Mouse (Mus musculus) c-Kit-positive CD71-positive TER-119-negative erythroid progenitor cells, embryonic 14.5 days (primary cell): ENCODE data around the gene Zfp184.

Experiments
- DNase-seq: peaks from one replicate; pipeline ENCODE4 v3.0.0-alpha.2; 2013; ENCODE audit warnings: low read depth

Zfp184 gene

GRCm38 (mm10) chr13:21920681-21921233 is 24.1 kb upstream of the Zfp184 start:
- no peak for DNase-seq

DNA sequence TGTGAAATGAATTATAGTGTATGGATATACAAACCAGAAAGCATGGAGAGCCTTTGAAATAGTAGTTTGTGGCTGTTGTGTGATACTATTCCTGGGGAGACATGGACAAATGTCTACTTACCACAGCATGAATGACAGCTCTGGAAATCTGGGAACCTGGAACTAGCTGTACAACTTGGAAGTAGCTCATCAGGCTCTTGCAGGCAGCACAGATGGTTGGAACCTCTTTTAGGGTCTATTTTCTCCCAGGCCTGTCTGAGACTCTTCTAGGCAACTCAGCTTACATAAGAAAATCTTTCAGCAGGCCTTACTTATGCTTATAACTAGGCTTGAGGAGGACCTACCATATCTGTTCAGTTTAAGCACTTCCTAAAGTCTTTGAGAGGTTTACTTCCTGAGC is 21.5 kb upstream of the Zfp184 start:
- no peak for DNase-seq

GRCm38 (mm10) chr13:21924734-21925335 is 20.1 kb upstream of the Zfp184 start:
- DNase-seq: no peak

DNA sequence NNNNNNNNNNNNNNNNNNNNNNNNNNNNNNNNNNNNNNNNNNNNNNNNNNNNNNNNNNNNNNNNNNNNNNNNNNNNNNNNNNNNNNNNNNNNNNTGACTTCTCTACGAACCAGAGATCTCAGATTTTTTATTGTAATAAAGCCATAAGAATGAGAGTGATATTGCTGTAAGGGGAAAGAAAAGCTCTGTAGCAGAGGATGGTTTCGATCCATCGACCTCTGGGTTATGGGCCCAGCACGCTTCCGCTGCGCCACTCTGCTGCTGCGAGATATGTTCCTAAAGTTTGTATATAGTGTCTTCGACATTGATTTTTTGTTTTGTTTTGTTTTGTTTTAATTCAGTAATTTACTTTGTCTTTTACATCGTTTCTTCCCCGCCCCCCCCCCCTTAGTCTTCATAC is 13.9 kb upstream of the Zfp184 start:
- DNase-seq: no peak

- no peak for DNase-seq
Observed at GRCm38 (mm10) chr13:21931740-21932139, 13.2 kb upstream of the Zfp184 start.

- no peak for DNase-seq
Observed at GRCm38 (mm10) chr13:21933626-21934548, 11.0 kb upstream of the Zfp184 start.

GRCm38 (mm10) chr13:21934982-21935791 is 9.7 kb upstream of the Zfp184 start:
- DNase-seq: no peak

- DNase-seq: no peak
Observed at GRCm38 (mm10) chr13:21935833-21936232, 9.1 kb upstream of the Zfp184 start.

DNA sequence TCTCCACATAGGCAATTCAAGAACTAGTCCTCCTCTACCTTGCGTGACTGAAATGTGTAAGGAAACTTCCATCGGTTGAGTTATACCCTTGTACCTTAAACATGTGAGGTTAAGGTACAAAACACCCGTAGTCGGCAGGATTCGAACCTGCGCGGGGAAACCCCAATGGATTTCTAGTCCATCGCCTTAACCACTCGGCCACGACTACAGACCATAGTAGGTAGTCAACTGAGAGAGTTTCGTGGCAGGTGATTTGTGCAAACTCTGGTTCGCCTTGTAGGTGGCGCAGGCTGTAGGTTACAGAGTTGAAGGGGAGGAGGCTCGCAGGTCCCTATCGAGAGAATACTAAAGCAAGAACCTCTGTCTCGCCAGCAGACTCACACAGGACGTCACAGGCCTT is 7.9 kb upstream of the Zfp184 start:
- peak; percentile 93 for DNase-seq

DNA sequence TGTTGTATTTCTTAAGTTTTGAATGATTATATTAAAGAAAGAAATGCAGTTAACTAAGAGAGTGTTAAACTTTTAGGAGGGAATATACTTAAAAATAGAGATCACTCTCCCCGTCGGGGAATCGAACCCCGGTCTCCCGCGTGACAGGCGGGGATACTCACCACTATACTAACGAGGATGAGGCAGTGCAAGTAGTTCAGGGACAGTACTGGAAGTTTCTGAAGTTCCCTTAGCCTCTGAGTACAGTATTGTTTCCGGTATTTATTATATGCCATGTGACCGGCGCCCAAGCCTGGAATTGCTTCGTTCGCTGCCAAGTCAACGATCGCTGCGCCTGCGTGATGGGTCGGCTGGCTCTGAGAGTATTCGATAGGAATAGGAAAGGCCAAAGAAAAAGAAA is 4.7 kb upstream of the Zfp184 start:
- DNase-seq: peak; percentile 97

DNA sequence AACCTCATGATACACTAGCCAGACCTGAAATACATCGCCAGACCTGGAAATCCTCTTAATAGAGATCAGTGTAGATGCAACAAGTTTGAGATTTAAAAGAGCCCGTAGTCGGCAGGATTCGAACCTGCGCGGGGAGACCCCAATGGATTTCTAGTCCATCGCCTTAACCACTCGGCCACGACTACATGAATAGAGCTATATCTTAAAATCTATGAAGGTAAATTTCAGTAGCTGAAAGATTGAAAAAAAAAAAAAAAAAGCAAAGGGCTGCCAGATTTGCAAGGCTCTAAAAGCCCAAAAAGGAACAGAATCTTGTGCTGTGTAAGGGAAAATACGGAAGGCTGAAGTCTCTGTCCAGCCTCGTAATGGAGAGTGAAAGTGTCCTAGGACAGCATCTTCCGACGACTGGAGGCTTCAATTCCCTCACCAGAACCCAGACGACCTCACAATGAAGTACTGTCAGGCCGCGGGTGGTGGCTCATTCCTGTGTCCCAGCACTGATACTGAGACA is 4.0 kb upstream of the Zfp184 start:
- no peak for DNase-seq

DNA sequence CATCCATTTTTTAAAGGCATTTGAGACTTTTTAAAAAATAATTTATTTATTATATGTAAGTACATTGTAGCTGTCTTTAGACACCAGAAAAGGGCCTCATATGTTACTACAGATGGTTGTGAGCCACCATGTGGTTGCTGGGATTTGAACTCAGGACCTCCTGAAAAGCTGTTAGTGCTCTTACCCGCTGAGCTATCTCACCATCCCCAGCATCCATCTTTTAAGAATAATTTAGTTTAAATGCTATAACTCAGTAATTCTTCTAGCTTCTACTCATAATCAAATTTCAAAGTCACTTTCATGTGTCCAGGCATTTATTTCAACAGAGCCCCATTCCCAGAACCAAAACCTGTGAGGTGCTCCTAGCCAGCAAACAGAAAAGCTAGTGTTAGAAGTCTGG is 1.2 kb upstream of the Zfp184 start:
- no peak for DNase-seq

- no peak for DNase-seq
Observed at GRCm38 (mm10) chr13:21944592-21944925, 335 bp upstream of the Zfp184 start.

DNA sequence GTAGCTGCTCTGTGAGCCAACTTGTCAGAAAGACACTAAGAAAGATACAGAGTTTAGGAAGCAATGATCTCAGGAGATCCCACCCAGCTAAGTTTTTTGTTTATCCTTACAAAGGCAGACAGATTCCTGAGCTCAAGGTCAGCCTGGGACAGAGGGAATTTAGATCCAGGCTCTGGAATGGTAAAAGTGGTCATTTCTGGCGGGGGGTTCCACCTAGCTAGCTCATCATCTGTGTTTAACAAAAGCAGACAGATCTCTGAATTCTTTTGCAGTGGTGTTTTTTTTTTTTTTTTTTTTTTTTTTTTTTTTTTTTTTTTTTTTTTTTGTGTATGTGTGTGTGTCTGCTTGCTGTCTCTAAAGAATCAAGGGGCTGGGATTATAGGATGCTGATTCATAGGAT is 24.4 kb downstream of the Zfp184 start:
- DNase-seq: no peak

GRCm38 (mm10) chr13:21969816-21970215 is 24.9 kb downstream of the Zfp184 start:
- DNase-seq: no peak

DNA sequence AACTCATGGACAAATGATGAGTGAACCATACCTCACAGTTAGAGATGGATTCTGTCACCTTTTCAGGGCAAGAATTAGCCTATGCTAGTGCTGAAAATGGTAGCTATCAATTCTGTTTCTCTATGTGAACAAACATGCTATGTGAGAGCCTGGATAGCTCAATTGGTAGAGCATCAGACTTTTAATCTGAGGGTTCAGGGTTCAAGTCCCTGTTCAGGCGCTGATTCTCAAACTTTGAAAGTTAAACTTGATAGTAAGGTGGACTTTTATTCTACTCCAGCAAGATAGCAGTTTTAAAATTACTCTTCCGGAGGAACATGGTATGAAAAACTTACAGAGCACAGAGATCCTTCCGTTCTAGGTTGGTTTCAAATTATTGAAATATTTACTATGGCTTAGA is 26.7 kb downstream of the Zfp184 start:
- peak; percentile 22 for DNase-seq

DNA sequence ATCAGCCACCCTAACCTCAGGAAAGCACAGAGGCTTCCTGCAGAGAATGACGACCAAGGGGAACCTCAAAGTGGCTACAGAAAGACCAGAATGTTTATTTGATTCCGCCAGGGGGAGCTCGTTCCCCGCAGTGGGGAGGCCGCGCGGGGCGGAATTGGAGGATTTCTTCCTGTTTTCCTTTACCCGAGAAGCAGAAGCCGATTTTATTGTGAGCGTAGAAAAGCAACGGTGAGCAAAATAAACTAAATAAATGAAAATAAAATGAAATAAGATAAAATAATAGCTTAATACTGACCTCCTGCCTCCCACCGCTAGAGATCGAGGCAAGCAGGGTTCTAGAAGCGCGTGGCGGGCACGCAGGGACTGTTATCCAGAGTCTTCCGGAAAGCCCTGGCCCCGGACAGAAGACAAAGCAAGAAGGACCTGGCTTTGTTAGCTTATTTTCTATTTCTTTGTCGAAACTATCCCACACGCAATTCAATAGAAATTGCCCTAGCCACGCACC is 29.4 kb downstream of the Zfp184 start:
- peak; percentile 91 for DNase-seq

GRCm38 (mm10) chr13:21974726-21975473 is 30.0 kb downstream of the Zfp184 start:
- peak; percentile 75 for DNase-seq

- DNase-seq: no peak
Observed at GRCm38 (mm10) chr13:21980981-21981802, 36.3 kb downstream of the Zfp184 start, which contains the start of gene Pom121l2. Pom121l2 (plus strand) TSS chr13:21981194.

DNA sequence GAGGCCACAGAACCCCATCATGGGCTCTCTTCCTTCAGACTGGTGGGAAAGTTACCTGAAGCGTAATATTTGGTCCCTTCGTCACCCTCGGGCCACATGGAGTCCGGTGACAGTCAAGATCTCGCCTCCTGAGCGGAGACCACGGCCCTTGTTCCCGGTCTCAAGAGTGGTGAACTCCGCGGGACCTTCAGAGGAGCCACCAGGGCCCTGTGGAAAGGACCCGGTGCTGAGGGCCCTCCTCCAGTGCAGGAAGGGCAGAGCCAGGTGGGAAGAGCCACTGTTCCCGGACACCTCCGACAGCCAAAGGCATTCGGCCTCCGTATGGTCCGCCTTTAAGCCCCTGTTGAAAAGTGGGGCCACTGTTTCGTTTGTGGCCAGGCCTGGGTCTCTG is 36.9 kb downstream of the Zfp184 start:
- DNase-seq: no peak
